Mouse (Mus musculus): ENCODE results near the gene Rasgrf1. TPM values are rescaled to one million over a fixed set of nuclear protein-coding genes. Genes with fewer than 3 reads are reported as not detected.

Rasgrf1 gene
- polyA plus RNA-seq, 1 experiment from 2014 or later: 0.27 TPM

- Histone ChIP-seq H3K36me3 (no peaks in the 10 kb centered on the region), H3K9me3 (no peaks in the 10 kb centered on the region), H3K4me1 (no peaks in the 10 kb centered on the region), H3K9ac (replicated peaks) (no peak overlapping the region), H3K27ac (replicated peaks) (no peak overlapping the region), H3K4me2 (replicated peaks) (no peak overlapping the region), H3K4me3 (no peak overlapping the region), H3K27me3 (no peaks in the 10 kb centered on the region)
- 93% methylated on average over 9 of the region's 9 CpGs for WGBS
- no peak for ATAC-seq (ENCODE audit: low FRiP score, low read depth)
Observed at GRCm38 (mm10) chr9:89946830-89947229, 37.1 kb downstream of the Rasgrf1 start.

GRCm38 (mm10) chr9:89948602-89949001, 38.9 kb downstream of the Rasgrf1 start:
- 82% methylated on average over 5 of the region's 5 CpGs for WGBS
- H3K4me2 ChIP-seq (replicated peaks): no peak overlapping the region
- no peak for ATAC-seq (ENCODE audit: low FRiP score, low read depth)

GRCm38 (mm10) chr9:89953596-89954215, 44.0 kb downstream of the Rasgrf1 start:
- 95% methylated on average over 22 of the region's 22 CpGs for WGBS
- no peaks in the 10 kb centered on the region for H3K27me3 ChIP-seq
- H3K4me3 ChIP-seq: no peak overlapping the region
- no peak overlapping the region for H3K27ac ChIP-seq (replicated peaks)
- no peaks in the 10 kb centered on the region for H3K36me3 ChIP-seq
- H3K4me1 ChIP-seq: no peaks in the 10 kb centered on the region
- no peak overlapping the region for H3K4me2 ChIP-seq (replicated peaks)
- H3K9ac ChIP-seq (replicated peaks): no peak overlapping the region
- ATAC-seq (ENCODE audit: low FRiP score, low read depth): no peak
- H3K9me3 ChIP-seq: no peaks in the 10 kb centered on the region

More at GRCm38 (mm10) chr9:89948602-89949001, 38.9 kb downstream of the Rasgrf1 start:
- H3K4me1 ChIP-seq: no peaks in the 10 kb centered on the region
- H3K9ac ChIP-seq (replicated peaks): no peak overlapping the region
- H3K9me3 ChIP-seq: no peaks in the 10 kb centered on the region
- no peaks in the 10 kb centered on the region for H3K36me3 ChIP-seq
- no peak overlapping the region for H3K27ac ChIP-seq (replicated peaks)
- no peak overlapping the region for H3K4me3 ChIP-seq
- H3K27me3 ChIP-seq: no peaks in the 10 kb centered on the region

GRCm38 (mm10) chr9:89954860-89955479, 45.3 kb downstream of the Rasgrf1 start:
- Histone ChIP-seq H3K4me3 (no peak overlapping the region), H3K9me3 (no peaks in the 10 kb centered on the region), H3K9ac (replicated peaks) (no peak overlapping the region), H3K4me2 (replicated peaks) (no peak overlapping the region), H3K27me3 (no peaks in the 10 kb centered on the region), H3K36me3 (no peaks in the 10 kb centered on the region), H3K4me1 (no peaks in the 10 kb centered on the region), H3K27ac (replicated peaks) (no peak overlapping the region)
- no peak for ATAC-seq (ENCODE audit: low FRiP score, low read depth)
- WGBS: 79% methylated on average over 8 of the region's 8 CpGs

- no peaks in the 10 kb centered on the region for H3K36me3 ChIP-seq
- 72% methylated on average over 2 of the region's 2 CpGs for WGBS
- H3K9me3 ChIP-seq: no peaks in the 10 kb centered on the region
- no peak overlapping the region for H3K27ac ChIP-seq (replicated peaks)
- no peak overlapping the region for H3K4me3 ChIP-seq
- H3K27me3 ChIP-seq: no peaks in the 10 kb centered on the region
- H3K9ac ChIP-seq (replicated peaks): no peak overlapping the region
- no peaks in the 10 kb centered on the region for H3K4me1 ChIP-seq
- no peak for ATAC-seq (ENCODE audit: low FRiP score, low read depth)
- H3K4me2 ChIP-seq (replicated peaks): no peak overlapping the region
Observed at GRCm38 (mm10) chr9:89958959-89959358, 49.3 kb downstream of the Rasgrf1 start.

GRCm38 (mm10) chr9:89964091-89964490, 54.4 kb downstream of the Rasgrf1 start:
- WGBS: 88% methylated on average over 4 of the region's 4 CpGs
- H3K9me3 ChIP-seq: no peaks in the 10 kb centered on the region
- H3K9ac ChIP-seq (replicated peaks): no peak overlapping the region

GRCm38 (mm10) chr9:89967716-89968115, 58.0 kb downstream of the Rasgrf1 start:
- Histone ChIP-seq H3K4me1 (no peaks in the 10 kb centered on the region), H3K4me3 (no peak overlapping the region), H3K9me3 (no peaks in the 10 kb centered on the region), H3K9ac (replicated peaks) (no peak overlapping the region), H3K27me3 (no peaks in the 10 kb centered on the region), H3K27ac (replicated peaks) (no peak overlapping the region), H3K4me2 (replicated peaks) (no peak overlapping the region), H3K36me3 (no peaks in the 10 kb centered on the region)
- ATAC-seq (ENCODE audit: low FRiP score, low read depth): no peak
- WGBS: 84% methylated on average over 4 of the region's 4 CpGs

More at GRCm38 (mm10) chr9:89964091-89964490, 54.4 kb downstream of the Rasgrf1 start:
- no peak overlapping the region for H3K27ac ChIP-seq (replicated peaks)
- no peaks in the 10 kb centered on the region for H3K36me3 ChIP-seq
- no peaks in the 10 kb centered on the region for H3K4me1 ChIP-seq
- no peak for ATAC-seq (ENCODE audit: low FRiP score, low read depth)
- no peaks in the 10 kb centered on the region for H3K27me3 ChIP-seq
- H3K4me3 ChIP-seq: no peak overlapping the region
- H3K4me2 ChIP-seq (replicated peaks): no peak overlapping the region

GRCm38 (mm10) chr9:89968836-89969450, 59.2 kb downstream of the Rasgrf1 start:
- ATAC-seq (ENCODE audit: low FRiP score, low read depth): no peak
- Histone ChIP-seq H3K4me1 (no peaks in the 10 kb centered on the region), H3K4me3 (no peak overlapping the region), H3K36me3 (no peaks in the 10 kb centered on the region), H3K27ac (replicated peaks) (no peak overlapping the region), H3K9me3 (no peaks in the 10 kb centered on the region), H3K9ac (replicated peaks) (no peak overlapping the region), H3K27me3 (no peaks in the 10 kb centered on the region), H3K4me2 (replicated peaks) (no peak overlapping the region)
- 82% methylated on average over 6 of the region's 6 CpGs for WGBS

- Histone ChIP-seq H3K9ac (replicated peaks) (no peak overlapping the region), H3K36me3 (no peaks in the 10 kb centered on the region), H3K27ac (replicated peaks) (no peak overlapping the region), H3K4me3 (no peak overlapping the region), H3K27me3 (no peaks in the 10 kb centered on the region), H3K9me3 (no peaks in the 10 kb centered on the region), H3K4me1 (no peaks in the 10 kb centered on the region), H3K4me2 (replicated peaks) (no peak overlapping the region)
- 95% methylated on average over 10 of the region's 10 CpGs for WGBS
- no peak for ATAC-seq (ENCODE audit: low FRiP score, low read depth)
Observed at GRCm38 (mm10) chr9:89970271-89970670, 60.6 kb downstream of the Rasgrf1 start.

- Histone ChIP-seq H3K4me2 (replicated peaks) (no peak overlapping the region), H3K9me3 (no peaks in the 10 kb centered on the region), H3K27ac (replicated peaks) (no peak overlapping the region), H3K27me3 (no peaks in the 10 kb centered on the region), H3K4me3 (no peak overlapping the region), H3K36me3 (no peaks in the 10 kb centered on the region), H3K4me1 (no peaks in the 10 kb centered on the region), H3K9ac (replicated peaks) (no peak overlapping the region)
- 87% methylated on average over 11 of the region's 11 CpGs for WGBS
- ATAC-seq (ENCODE audit: low FRiP score, low read depth): no peak
Observed at GRCm38 (mm10) chr9:89970886-89971486, 61.3 kb downstream of the Rasgrf1 start.

GRCm38 (mm10) chr9:89972321-89972720, 62.6 kb downstream of the Rasgrf1 start:
- H3K36me3 ChIP-seq: no peaks in the 10 kb centered on the region
- H3K27me3 ChIP-seq: no peaks in the 10 kb centered on the region
- H3K9ac ChIP-seq (replicated peaks): no peak overlapping the region
- 67% methylated on average over 3 of the region's 3 CpGs for WGBS
- H3K4me3 ChIP-seq: no peak overlapping the region
- H3K4me2 ChIP-seq (replicated peaks): no peak overlapping the region
- H3K27ac ChIP-seq (replicated peaks): no peak overlapping the region
- ATAC-seq (ENCODE audit: low FRiP score, low read depth): no peak
- no peaks in the 10 kb centered on the region for H3K9me3 ChIP-seq
- H3K4me1 ChIP-seq: no peaks in the 10 kb centered on the region

GRCm38 (mm10) chr9:89973856-89974255, 64.1 kb downstream of the Rasgrf1 start:
- 37% methylated on average over 5 of the region's 5 CpGs for WGBS
- no peak for ATAC-seq (ENCODE audit: low FRiP score, low read depth)
- Histone ChIP-seq H3K36me3 (no peaks in the 10 kb centered on the region), H3K27ac (replicated peaks) (no peak overlapping the region), H3K27me3 (no peaks in the 10 kb centered on the region), H3K9me3 (no peaks in the 10 kb centered on the region), H3K4me3 (no peak overlapping the region), H3K4me1 (no peaks in the 10 kb centered on the region), H3K9ac (replicated peaks) (no peak overlapping the region), H3K4me2 (replicated peaks) (no peak overlapping the region)
